Mouse (Mus musculus) megakaryocyte progenitor cell, adult 5-6 weeks (primary cell): ENCODE data around the gene Fam76a. TPM values are rescaled to one million over a fixed set of nuclear protein-coding genes. Genes with fewer than 3 reads are reported as not detected.
"Not testable (repeated sequence)": the region's sequence is repeated elsewhere in the genome, so short reads cannot be mapped to it uniquely, and the experiment has no call there.

Experiments used
- ATAC-seq: replicated peaks from 2 replicates; pipeline ENCODE4 v1.8.0; 2016; ENCODE audit warnings: mild to moderate bottlenecking, moderate TSS enrichment, inconsistent platforms; ENCODE audit not compliant: poor library complexity
- total RNA-seq, 2 experiments: library from RNA; stranded (forward) in 1 of 2; stranded (reverse) in 1 of 2; fragments of 157-497, 149-512 nt in 1 of 2; fragments of 200-1000 nt in 1 of 2; gene quantifications; 2 replicates each; pipeline versions ENCODE4 v1.2.3 to v1.2.4; 2015 to 2017

Gene Fam76a
- total RNA-seq, 2 experiments from 2014 or later = 18.0 to 31.5 TPM

- peak; percentile 92 for ATAC-seq
These were observed 23.1 kb upstream of the Fam76a start for GRCm38 (mm10) chr4:132945261-132946046.

- ATAC-seq = no peak
These were observed 22.4 kb upstream of the Fam76a start for GRCm38 (mm10) chr4:132944776-132945175.

GRCm38 (mm10) chr4:132944106-132944505, 21.7 kb upstream of the Fam76a start:
- no peak for ATAC-seq

GRCm38 (mm10) chr4:132943088-132943487, 20.7 kb upstream of the Fam76a start:
- ATAC-seq = no peak

- ATAC-seq = no peak
These were observed 18.8 kb upstream of the Fam76a start for GRCm38 (mm10) chr4:132941012-132941729.

- ATAC-seq = peak; percentile 73
These were observed 17.2 kb upstream of the Fam76a start for GRCm38 (mm10) chr4:132939421-132940127.

- ATAC-seq = no peak
These were observed 16.0 kb upstream of the Fam76a start for GRCm38 (mm10) chr4:132938181-132938941.

GRCm38 (mm10) chr4:132934639-132935038, 12.3 kb upstream of the Fam76a start:
- ATAC-seq = no peak

GRCm38 (mm10) chr4:132932752-132933404, 10.5 kb upstream of the Fam76a start:
- no peak for ATAC-seq

- ATAC-seq = peak; percentile 88
These were observed 8.4 kb upstream of the Fam76a start for GRCm38 (mm10) chr4:132930784-132931183.

- not testable (repeated sequence) for ATAC-seq
These were observed 4.2 kb upstream of the Fam76a start for GRCm38 (mm10) chr4:132926520-132926919.

GRCm38 (mm10) chr4:132922061-132922530, 262 bp downstream of the Fam76a start:
- ATAC-seq = peak; percentile 10

- ATAC-seq = no peak
These were observed 870 bp downstream of the Fam76a start for GRCm38 (mm10) chr4:132921488-132921887.

- ATAC-seq = no peak
These were observed 2.2 kb downstream of the Fam76a start for GRCm38 (mm10) chr4:132920171-132920570.

GRCm38 (mm10) chr4:132918493-132918892, 3.9 kb downstream of the Fam76a start:
- not testable (repeated sequence) for ATAC-seq

- no peak for ATAC-seq
These were observed 10.2 kb downstream of the Fam76a start for GRCm38 (mm10) chr4:132912156-132912555.

- no peak for ATAC-seq
These were observed 16.5 kb downstream of the Fam76a start for GRCm38 (mm10) chr4:132905843-132906360.

GRCm38 (mm10) chr4:132904765-132905309, 17.5 kb downstream of the Fam76a start:
- no peak for ATAC-seq

- ATAC-seq = peak; percentile 63
These were observed 18.3 kb downstream of the Fam76a start for GRCm38 (mm10) chr4:132904071-132904470.

GRCm38 (mm10) chr4:132898197-132898596, 24.2 kb downstream of the Fam76a start:
- ATAC-seq = no peak
